Mouse (Mus musculus): ENCODE results near the gene Cox7b. TPM values are rescaled to one million over a fixed set of nuclear protein-coding genes. Genes with fewer than 3 reads are reported as not detected.

Cox7b gene
- polyA plus RNA-seq, 1 experiment from 2014 or later = 797 TPM

DNA sequence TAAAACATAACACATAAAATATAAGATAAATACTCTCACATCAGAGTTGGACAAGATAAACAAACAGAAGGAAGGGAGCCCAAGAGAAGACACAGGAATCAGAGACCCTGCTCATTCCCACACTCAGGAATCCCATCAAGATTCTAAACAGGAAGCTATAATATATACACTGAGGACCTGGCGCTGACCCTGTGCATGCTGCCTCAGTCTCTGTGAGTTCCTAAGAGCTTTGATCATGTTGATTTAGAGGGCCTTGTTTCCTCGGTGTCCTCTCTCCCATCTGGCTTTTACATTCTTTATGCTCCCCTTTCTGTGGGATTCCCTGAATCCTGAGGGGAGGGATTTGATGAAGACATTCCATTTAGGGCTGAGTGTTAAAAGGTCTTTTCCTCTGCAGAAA lies 30.0 kb downstream of the Cox7b start:
- H3K27ac ChIP-seq (ENCODE audit: low read depth, low read length) = 0 out of 2 replicates have a peak overlapping the region, but pooled peaks have one; percentile 35
- WGBS (ENCODE audit: insufficient replicate concordance) = 31% methylated on average over 2 of the region's 2 CpGs

DNA sequence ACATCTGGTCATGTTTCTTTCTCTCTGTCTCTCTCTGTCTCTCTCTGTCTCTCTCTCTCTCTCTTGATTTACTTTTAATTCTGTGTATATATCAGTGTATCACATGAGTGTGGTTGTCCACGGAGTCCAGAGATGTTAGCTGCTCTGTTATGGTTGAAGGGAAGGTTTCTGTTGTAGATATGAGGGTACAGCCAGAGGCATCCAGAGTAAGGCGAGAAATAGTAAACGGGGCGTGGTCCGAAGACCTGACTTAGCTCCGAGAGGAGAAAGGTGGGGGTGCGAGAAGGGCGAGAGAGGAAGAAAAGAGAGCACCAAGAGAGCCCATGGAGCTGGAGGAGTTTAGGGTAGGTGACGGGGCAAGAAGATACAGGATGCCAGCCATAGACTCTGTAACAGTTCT lies 30.4 kb downstream of the Cox7b start:
- no peak overlapping the region for H3K4me3 ChIP-seq (ENCODE audit: low read depth, low read length)
- H3K9me3 ChIP-seq (replicated peaks; ENCODE audit: control insufficient read depth, low read length) = no peaks in the 10 kb centered on the region
- H3K27ac ChIP-seq (ENCODE audit: low read depth, low read length) = peak overlapping the region; percentile 35; the same call in 1 of the 2 replicates
- no peak for ATAC-seq (replicated peaks; ENCODE audit: insufficient number of reproducible peaks, low FRiP score, low TSS enrichment)
- no peaks in the 10 kb centered on the region for H3K27me3 ChIP-seq (ENCODE audit: control insufficient read depth, insufficient read depth, low read length)
- WGBS (ENCODE audit: insufficient replicate concordance) = 58% methylated on average over 9 of the region's 9 CpGs
- no peaks in the 10 kb centered on the region for H3K36me3 ChIP-seq (ENCODE audit: control insufficient read depth, insufficient read depth, low read length)
- no peak overlapping the region for H3K9ac ChIP-seq (ENCODE audit: low read depth, low read length)
- H3K4me2 ChIP-seq = peak overlapping the region; percentile 34
- peaks cover 7% of the 10 kb centered on the region; the same call in 1 of the 2 replicates for H3K4me1 ChIP-seq (ENCODE audit: control insufficient read depth, insufficient read depth, low read length)

More for the DNA sequence above, 30.0 kb downstream of the Cox7b start:
- Histone ChIP-seq H3K4me3 (ENCODE audit: low read depth, low read length) (no peak overlapping the region), H3K4me1 (ENCODE audit: control insufficient read depth, insufficient read depth, low read length) (peaks cover 7% of the 10 kb centered on the region; the same call in 1 of the 2 replicates), H3K9me3 (replicated peaks; ENCODE audit: control insufficient read depth, low read length) (no peaks in the 10 kb centered on the region), H3K4me2 (no peak overlapping the region), H3K27me3 (ENCODE audit: control insufficient read depth, insufficient read depth, low read length) (no peaks in the 10 kb centered on the region), H3K36me3 (ENCODE audit: control insufficient read depth, insufficient read depth, low read length) (no peaks in the 10 kb centered on the region), H3K9ac (ENCODE audit: low read depth, low read length) (no peak overlapping the region)
- ATAC-seq (replicated peaks; ENCODE audit: insufficient number of reproducible peaks, low FRiP score, low TSS enrichment) = no peak

DNA sequence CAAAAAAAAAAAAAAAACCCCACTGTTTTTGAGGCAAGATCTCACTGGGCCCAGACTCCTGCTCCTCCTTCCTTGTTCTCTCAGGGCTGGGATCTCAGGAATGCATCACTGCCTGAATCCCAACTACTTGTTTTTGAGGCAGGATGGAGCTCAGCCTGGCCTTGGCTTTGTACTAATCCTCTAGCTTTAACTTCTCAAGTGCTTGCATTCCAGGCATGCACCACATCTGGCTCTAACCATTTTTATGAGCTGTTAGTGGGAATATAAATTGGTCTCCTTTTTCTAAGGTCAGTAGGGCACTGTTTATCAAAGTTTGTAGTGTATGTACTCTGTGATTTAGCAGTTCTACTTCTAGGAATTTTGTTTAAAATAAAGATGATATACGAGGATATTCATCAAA lies 32.7 kb downstream of the Cox7b start:
- Histone ChIP-seq H3K4me1 (ENCODE audit: control insufficient read depth, insufficient read depth, low read length) (peaks cover 7% of the 10 kb centered on the region; the same call in 1 of the 2 replicates), H3K9ac (ENCODE audit: low read depth, low read length) (no peak overlapping the region), H3K27ac (ENCODE audit: low read depth, low read length) (no peak overlapping the region), H3K27me3 (ENCODE audit: control insufficient read depth, insufficient read depth, low read length) (no peaks in the 10 kb centered on the region), H3K9me3 (replicated peaks; ENCODE audit: control insufficient read depth, low read length) (no peaks in the 10 kb centered on the region), H3K36me3 (ENCODE audit: control insufficient read depth, insufficient read depth, low read length) (no peaks in the 10 kb centered on the region), H3K4me2 (no peak overlapping the region), H3K4me3 (ENCODE audit: low read depth, low read length) (no peak overlapping the region)
- WGBS (ENCODE audit: insufficient replicate concordance) = 63% methylated on average over 1 of the region's 1 CpGs
- ATAC-seq (replicated peaks; ENCODE audit: insufficient number of reproducible peaks, low FRiP score, low TSS enrichment) = no peak

Other genes starting within 250 kb of the Cox7b start
- 121 and 143 TPM in 2 replicates for gene Atrx, start 86.3 kb upstream of the Cox7b start, polyA plus RNA-seq (2014; fragmentation: Nextera tagmentation; extraction: Ambion mirVana)
- 54.8 and 55.7 TPM in 2 replicates for gene Magt1, start 3.8 kb upstream of the Cox7b start, polyA plus RNA-seq (2014; fragmentation: Nextera tagmentation; extraction: Ambion mirVana)
- 18.2 and 21.8 TPM in 2 replicates for gene Atp7a, start 11.6 kb downstream of the Cox7b start, polyA plus RNA-seq (2014; fragmentation: Nextera tagmentation; extraction: Ambion mirVana)
- gene Tlr13, start 127.5 kb downstream of the Cox7b start, polyA plus RNA-seq (2014; fragmentation: Nextera tagmentation; extraction: Ambion mirVana) = 0.31 and 0.34 TPM in 2 replicates
- 725 and 775 TPM in 2 replicates for gene Pgk1, start 171.4 kb downstream of the Cox7b start, polyA plus RNA-seq (2014; fragmentation: Nextera tagmentation; extraction: Ambion mirVana)
- gene Taf9b, start 205.5 kb downstream of the Cox7b start, polyA plus RNA-seq (2014; fragmentation: Nextera tagmentation; extraction: Ambion mirVana) = 21.0 and 22.5 TPM in 2 replicates
- gene Fnd3c2, start 239.7 kb downstream of the Cox7b start, polyA plus RNA-seq (2014; fragmentation: Nextera tagmentation; extraction: Ambion mirVana) = not detected in 2 replicates

All from heart, embryonic 11.5 days (tissue).